26 mouse cellular contexts compared by ENCODE assay signal in genomic region chr6:136962957-136963356, GRCm38 (mm10). TPM values are rescaled to one million over a fixed set of nuclear protein-coding genes. Genes with fewer than 3 reads are reported as not detected.
"Had no signal": no experiment of that assay in that cellular context is flagged by ENCODE, and none has a peak within 500 bp of the region (broad histone marks: within the 10 kb centered on the region; RNA-seq: fewer than 3 reads in every experiment).

No protein-coding gene starts in this region.

- ATAC-seq: intestine, embryonic 15.5 days; liver, embryonic 12.5 days; midbrain, embryonic 13.5 days; midbrain, embryonic 16.5 days had no signal

- H3K9me3 ChIP-seq: intestine, embryonic 15.5 days; limb, embryonic 12.5 days; liver, embryonic 12.5 days; liver, embryonic 15.5 days; lung, embryonic 15.5 days; megakaryocyte, embryonic 14.5 days; midbrain, embryonic 10.5 days; midbrain, embryonic 13.5 days; neural tube, embryonic 13.5 days; stomach, embryonic 15.5 days had no signal

- H3K27ac ChIP-seq: intestine, embryonic 15.5 days; left cerebral cortex, adult 2 months; limb, embryonic 12.5 days; liver, embryonic 12.5 days; liver, embryonic 15.5 days; lung, embryonic 15.5 days; midbrain, embryonic 10.5 days; midbrain, embryonic 13.5 days; neural tube, embryonic 13.5 days; stomach, embryonic 15.5 days had no signal

- H3K4me1 ChIP-seq: lung, embryonic 15.5 days; midbrain, embryonic 10.5 days; midbrain, embryonic 13.5 days; neural tube, embryonic 13.5 days; stomach, embryonic 15.5 days had no signal

- H3K4me2 ChIP-seq: intestine, embryonic 15.5 days; limb, embryonic 12.5 days; liver, embryonic 12.5 days; liver, embryonic 15.5 days; lung, embryonic 15.5 days; midbrain, embryonic 13.5 days; neural tube, embryonic 13.5 days; stomach, embryonic 15.5 days had no signal

- H3K27me3 ChIP-seq: intestine, embryonic 15.5 days; limb, embryonic 12.5 days; liver, embryonic 12.5 days; liver, embryonic 15.5 days; lung, embryonic 15.5 days; megakaryocyte, embryonic 14.5 days; midbrain, embryonic 13.5 days; neural tube, embryonic 13.5 days; stomach, embryonic 15.5 days had no signal

- DNase-seq: kidney, adult 18-20 months; kidney, postnatal 10 days; layer of hippocampus, postnatal 36 days; liver; lung, adult 18-20 months; lung, postnatal 10 days; lung, postnatal 36 days; retina, postnatal 1 day; right cerebral cortex, postnatal 25 days; spleen, adult 18-20 months; thymus, postnatal 25 days had no signal

- H3K9ac ChIP-seq: intestine, embryonic 15.5 days; limb, embryonic 12.5 days; liver, embryonic 12.5 days; liver, embryonic 15.5 days; lung, embryonic 15.5 days; midbrain, embryonic 13.5 days; neural tube, embryonic 13.5 days; stomach, embryonic 15.5 days had no signal

- H3K4me3 ChIP-seq: intestine, embryonic 15.5 days; left cerebral cortex, adult 2 months; limb, embryonic 12.5 days; liver, embryonic 12.5 days; liver, embryonic 15.5 days; lung, embryonic 15.5 days; megakaryocyte, embryonic 14.5 days; midbrain, embryonic 10.5 days; midbrain, embryonic 13.5 days; myocyte; neural tube, embryonic 13.5 days; stomach, embryonic 15.5 days had no signal

- H3K36me3 ChIP-seq: intestine, embryonic 15.5 days; limb, embryonic 12.5 days; liver, embryonic 12.5 days; liver, embryonic 15.5 days; lung, embryonic 15.5 days; midbrain, embryonic 10.5 days; midbrain, embryonic 13.5 days; neural tube, embryonic 13.5 days; stomach, embryonic 15.5 days had no signal

RNA-seq across cellular contexts. Expression of gene Pde6h, which starts 39.3 kb away (rescaled TPM):
- total RNA-seq: monocyte, adult 5-6 weeks had no signal
- polyA plus RNA-seq: intestine, embryonic 15.5 days; liver, embryonic 12.5 days; liver, embryonic 15.5 days; midbrain, embryonic 10.5 days; midbrain, embryonic 13.5 days; neural tube, embryonic 13.5 days; stomach, embryonic 15.5 days had no signal

RNA-seq across cellular contexts. Expression of gene Erp27, which starts 41.0 kb away (rescaled TPM):
- total RNA-seq: left cerebral cortex, postnatal 36 days had no signal
- polyA plus RNA-seq: midbrain, embryonic 10.5 days; midbrain, embryonic 13.5 days; neural tube, embryonic 13.5 days had no signal
